Mouse (Mus musculus) myocyte (in vitro differentiated cells): ENCODE measurements around the gene Olfr1066. TPM values are rescaled to one million over a fixed set of nuclear protein-coding genes. Genes with fewer than 3 reads are reported as not detected.

Experiments
- H3K27me3 ChIP-seq: one replicate; pipeline ENCODE4 v1.6.1; 2011; ENCODE audit not compliant: control insufficient read depth, insufficient read depth, insufficient read length
- H3K36me3 ChIP-seq: one replicate; pipeline ENCODE4 v1.6.1; 2011; ENCODE audit not compliant: control insufficient read depth, insufficient read depth
- H3K4me2 ChIP-seq: one replicate; pipeline ENCODE4 v1.6.1; 2011; ENCODE audit warnings: low read depth, control low read depth
- H3K4me3 ChIP-seq: one replicate; pipeline ENCODE4 v1.5.1; 2011; ENCODE audit warnings: mild to moderate bottlenecking, control low read depth, moderate library complexity
- H3K79me2 ChIP-seq: one replicate; pipeline ENCODE4 v1.6.1; 2011; ENCODE audit not compliant: control insufficient read depth, insufficient read depth
- H3ac ChIP-seq: one replicate; pipeline ENCODE4 v1.6.1; 2011; ENCODE audit not compliant: control insufficient read depth, insufficient read length
- SRF ChIP-seq: IDR thresholded peaks from one replicate; pipeline ENCODE4 v1.6.1; 2011; ENCODE audit warnings: low read depth; ENCODE audit not compliant: control insufficient read depth, insufficient read length
- polyA plus RNA-seq: library from polyadenylated mRNA; unstranded; fragments of >200 nt; fragmentation: generic; extraction: Trizol; gene quantifications from one replicate; pipeline ENCODE4 v1.2.1, GENCODE M21; 2012; ENCODE audit warnings: missing spikeins

Gene Olfr1066
- polyA plus RNA-seq, 1 experiment = not detected

DNA sequence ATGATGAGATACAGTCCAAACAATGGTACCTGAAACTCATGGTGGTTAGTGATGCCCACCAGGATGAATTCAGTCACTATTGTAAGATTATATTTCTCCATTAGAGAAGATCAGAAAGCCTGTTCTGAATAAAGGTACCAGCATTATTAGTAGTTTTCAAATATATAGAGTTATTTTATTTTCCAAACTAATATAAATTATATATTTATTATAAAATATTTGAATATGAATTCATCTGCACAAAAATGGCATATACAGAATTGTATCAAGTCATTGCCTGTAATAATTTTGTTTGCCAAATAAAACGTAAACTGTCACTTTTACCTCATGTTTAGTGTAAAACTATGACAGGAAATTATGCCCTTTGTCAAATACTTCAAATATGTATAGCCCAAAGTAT, 42.1 kb downstream of the Olfr1066 start, which contains the start of gene Olfr1061:
TSS of gene Olfr1061 (minus strand) at position 101 of the 400 bp plus-strand sequence.
- H3K79me2 ChIP-seq = no peaks in the 10 kb centered on the region
- H3K4me3 ChIP-seq = no peak within 1 kb of the TSS
- H3K27me3 ChIP-seq = no peaks in the 10 kb centered on the region
- H3K4me2 ChIP-seq = no peak within 1 kb of the TSS
- H3ac ChIP-seq = no peak within 1 kb of the TSS
- H3K36me3 ChIP-seq = no peaks in the 10 kb centered on the region
- TF ChIP-seq SRF = no peak

Other genes starting within 250 kb of the Olfr1066 start
- not detected for gene Olfr1046, start 237.0 kb downstream of the Olfr1066 start, polyA plus RNA-seq
- not detected for gene Olfr1047, start 224.9 kb downstream of the Olfr1066 start, polyA plus RNA-seq
- gene Olfr1048, start 216.0 kb downstream of the Olfr1066 start, polyA plus RNA-seq = not detected
- gene Olfr1049, start 197.9 kb downstream of the Olfr1066 start, polyA plus RNA-seq = not detected
- gene Olfr1051, start 177.2 kb downstream of the Olfr1066 start, polyA plus RNA-seq = not detected
- gene Olfr1052, start 163.8 kb downstream of the Olfr1066 start, polyA plus RNA-seq = not detected
- not detected for gene Olfr1053, start 141.0 kb downstream of the Olfr1066 start, polyA plus RNA-seq
- not detected for gene Olfr1054, start 120.8 kb downstream of the Olfr1066 start, polyA plus RNA-seq
- gene Olfr1055, start 106.0 kb downstream of the Olfr1066 start, polyA plus RNA-seq = not detected
- gene Olfr1056, start 93.8 kb downstream of the Olfr1066 start, polyA plus RNA-seq = not detected
- gene Olfr1057, start 77.9 kb downstream of the Olfr1066 start, polyA plus RNA-seq = not detected
- not detected for gene Olfr1058, start 67.7 kb downstream of the Olfr1066 start, polyA plus RNA-seq
- gene Olfr1061, start 42.2 kb downstream of the Olfr1066 start, polyA plus RNA-seq = not detected
- gene Olfr1062, start 29.5 kb downstream of the Olfr1066 start, polyA plus RNA-seq = not detected
- gene Olfr1065, start 5.7 kb downstream of the Olfr1066 start, polyA plus RNA-seq = not detected
- gene Olfr228, start 31.1 kb upstream of the Olfr1066 start, polyA plus RNA-seq = not detected
- gene Olfr1076, start 52.2 kb upstream of the Olfr1066 start, polyA plus RNA-seq = not detected
- not detected for gene Olfr1079, start 86.2 kb upstream of the Olfr1066 start, polyA plus RNA-seq
- gene Olfr1080, start 102.0 kb upstream of the Olfr1066 start, polyA plus RNA-seq = not detected
- not detected for gene Olfr1082, start 142.7 kb upstream of the Olfr1066 start, polyA plus RNA-seq
- not detected for gene Olfr1084, start 183.5 kb upstream of the Olfr1066 start, polyA plus RNA-seq
- gene Olfr1085, start 205.8 kb upstream of the Olfr1066 start, polyA plus RNA-seq = not detected
- not detected for gene Olfr1086, start 223.8 kb upstream of the Olfr1066 start, polyA plus RNA-seq
- not detected for gene Olfr1087, start 242.1 kb upstream of the Olfr1066 start, polyA plus RNA-seq